Mouse (Mus musculus) embryonic fibroblast, embryonic 13.5 days (primary cell): Measurements from ENCODE around the gene Slc30a2.

Experiments
- CTCF ChIP-seq: IDR thresholded peaks from 2 replicates; pipeline ENCODE4 v1.5.1; 2011; ENCODE audit warnings: mild to moderate bottlenecking, control low read depth, low read length, moderate library complexity, borderline replicate concordance; ENCODE audit not compliant: insufficient read depth
- POLR2A ChIP-seq: IDR thresholded peaks from 2 replicates; pipeline ENCODE4 v1.6.1; 2011; ENCODE audit warnings: low read depth, mild to moderate bottlenecking, control low read depth, low read length, moderate library complexity

GRCm38 (mm10) chr4:134351329-134352260 lies 8.6 kb downstream of the Slc30a2 start:
- no peak for TF ChIP-seq CTCF
- no peak for TF ChIP-seq POLR2A
